Mouse (Mus musculus): ENCODE data around the gene Olfr1020. TPM values are rescaled to one million over a fixed set of nuclear protein-coding genes. Genes with fewer than 3 reads are reported as not detected.

Olfr1020 gene
- polyA plus RNA-seq (2012; ENCODE audit: insufficient read depth, insufficient read length, missing spikeins) = not detected in 2 replicates

DNA sequence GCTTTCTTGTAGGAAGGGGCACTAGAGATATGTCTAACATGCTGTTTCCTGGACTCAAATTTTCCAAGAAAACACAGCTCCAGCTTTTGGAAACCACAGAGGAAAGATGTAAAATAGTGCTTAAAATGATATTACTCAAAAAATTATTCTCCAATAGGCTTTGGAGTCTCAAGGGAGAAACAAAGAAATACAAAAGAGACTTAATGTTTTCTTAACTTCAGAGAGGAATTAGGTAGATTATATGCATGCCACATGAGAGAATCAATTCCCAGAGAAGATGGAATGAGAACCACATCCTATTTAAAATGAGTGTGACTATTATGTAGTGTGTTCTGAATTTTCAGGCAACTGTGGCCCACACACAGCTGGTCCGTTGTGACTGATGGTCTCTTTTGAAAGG, at the start of gene Olfr1020:
Olfr1020 (plus strand) TSS at position 301 of the 400 bp plus-strand sequence.
- Histone ChIP-seq H3K27ac (ENCODE audit: insufficient read depth, low read depth, low read length) (no peak within 1 kb of the TSS), H3K4me1 (ENCODE audit: control insufficient read depth, insufficient read depth, low read length) (no peaks in the 10 kb centered on the region), H3K4me3 (ENCODE audit: insufficient read depth, low read length) (no peak within 1 kb of the TSS)
- TF ChIP-seq POLR2A (IDR thresholded peaks at IDR 0.05; ENCODE audit: borderline replicate concordance, low read depth, low read length) = no peak
- TF ChIP-seq CTCF (IDR thresholded peaks at IDR 0.05; ENCODE audit: low read depth, low read length) = no peak

GRCm38 (mm10) chr2:85802444-85802843, 44.4 kb upstream of the Olfr1020 start, which contains the start of gene Olfr1016:
Gene Olfr1016, minus strand, starts transcription at chr2:85802544.
- Histone ChIP-seq H3K4me1 (ENCODE audit: control insufficient read depth, insufficient read depth, low read length) (no peaks in the 10 kb centered on the region), H3K4me3 (ENCODE audit: insufficient read depth, low read length) (no peak within 1 kb of the TSS), H3K27ac (ENCODE audit: insufficient read depth, low read depth, low read length) (no peak within 1 kb of the TSS)
- no peak for TF ChIP-seq POLR2A (IDR thresholded peaks at IDR 0.05; ENCODE audit: borderline replicate concordance, low read depth, low read length)
- no peak for TF ChIP-seq CTCF (IDR thresholded peaks at IDR 0.05; ENCODE audit: low read depth, low read length)

- H3K27ac ChIP-seq (ENCODE audit: insufficient read depth, low read depth, low read length) = no peak overlapping the region
- no peak overlapping the region for H3K4me3 ChIP-seq (ENCODE audit: insufficient read depth, low read length)
- H3K4me1 ChIP-seq (ENCODE audit: control insufficient read depth, insufficient read depth, low read length) = no peaks in the 10 kb centered on the region
- no peak for TF ChIP-seq POLR2A (IDR thresholded peaks at IDR 0.05; ENCODE audit: borderline replicate concordance, low read depth, low read length)
- no peak for TF ChIP-seq CTCF (IDR thresholded peaks at IDR 0.05; ENCODE audit: low read depth, low read length)
Measured at GRCm38 (mm10) chr2:85804501-85804900, 42.3 kb upstream of the Olfr1020 start.

DNA sequence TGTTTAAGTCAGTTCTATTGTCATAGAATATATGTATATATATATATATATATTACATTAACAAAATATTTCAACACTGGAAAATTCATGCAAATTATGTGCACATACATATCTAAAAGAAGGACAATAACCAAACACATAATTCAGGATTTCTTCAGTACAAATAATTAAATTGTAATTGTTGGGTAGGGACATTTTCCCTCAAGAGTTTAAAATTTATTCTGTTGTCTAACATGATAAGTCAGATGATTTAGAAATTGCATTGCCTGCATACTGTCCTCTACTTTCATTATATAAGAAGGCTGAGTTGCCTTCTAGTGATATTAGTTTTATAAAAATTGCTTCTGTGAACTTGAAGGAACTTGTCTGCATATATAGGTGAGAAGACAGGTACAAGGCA, 28.7 kb upstream of the Olfr1020 start, which contains the start of gene Olfr1018:
Olfr1018 (plus strand) TSS at position 301 of the 400 bp plus-strand sequence.
- Histone ChIP-seq H3K4me1 (ENCODE audit: control insufficient read depth, insufficient read depth, low read length) (no peaks in the 10 kb centered on the region), H3K4me3 (ENCODE audit: insufficient read depth, low read length) (no peak within 1 kb of the TSS), H3K27ac (ENCODE audit: insufficient read depth, low read depth, low read length) (no peak within 1 kb of the TSS)
- TF ChIP-seq POLR2A (IDR thresholded peaks at IDR 0.05; ENCODE audit: borderline replicate concordance, low read depth, low read length) (no peak), CTCF (IDR thresholded peaks at IDR 0.05; ENCODE audit: low read depth, low read length) (no peak)

GRCm38 (mm10) chr2:85845383-85845782, 1.4 kb upstream of the Olfr1020 start, which contains the start of gene Olfr1019:
Gene Olfr1019, minus strand, starts transcription at chr2:85845483.
- H3K27ac ChIP-seq (ENCODE audit: insufficient read depth, low read depth, low read length) = no peak within 1 kb of the TSS
- H3K4me1 ChIP-seq (ENCODE audit: control insufficient read depth, insufficient read depth, low read length) = no peaks in the 10 kb centered on the region
- TF ChIP-seq POLR2A (IDR thresholded peaks at IDR 0.05; ENCODE audit: borderline replicate concordance, low read depth, low read length) (no peak), CTCF (IDR thresholded peaks at IDR 0.05; ENCODE audit: low read depth, low read length) (no peak)
- no peak within 1 kb of the TSS for H3K4me3 ChIP-seq (ENCODE audit: insufficient read depth, low read length)

- Histone ChIP-seq H3K27ac (ENCODE audit: insufficient read depth, low read depth, low read length) (no peak within 1 kb of the TSS), H3K4me3 (ENCODE audit: insufficient read depth, low read length) (no peak within 1 kb of the TSS), H3K4me1 (ENCODE audit: control insufficient read depth, insufficient read depth, low read length) (no peaks in the 10 kb centered on the region)
- TF ChIP-seq CTCF (IDR thresholded peaks at IDR 0.05; ENCODE audit: low read depth, low read length) = no peak
- TF ChIP-seq POLR2A (IDR thresholded peaks at IDR 0.05; ENCODE audit: borderline replicate concordance, low read depth, low read length) = no peak
Measured at GRCm38 (mm10) chr2:85868294-85868693, 21.5 kb downstream of the Olfr1020 start, which contains the start of gene Olfr1022. Gene Olfr1022, plus strand, starts transcription at chr2:85868594.

GRCm38 (mm10) chr2:85885340-85885739, 38.5 kb downstream of the Olfr1020 start, which contains the start of gene Olfr1023:
Gene Olfr1023, plus strand, starts transcription at chr2:85885640.
- no peak within 1 kb of the TSS for H3K27ac ChIP-seq (ENCODE audit: insufficient read depth, low read depth, low read length)
- H3K4me3 ChIP-seq (ENCODE audit: insufficient read depth, low read length) = no peak within 1 kb of the TSS
- TF ChIP-seq POLR2A (IDR thresholded peaks at IDR 0.05; ENCODE audit: borderline replicate concordance, low read depth, low read length) = no peak
- TF ChIP-seq CTCF (IDR thresholded peaks at IDR 0.05; ENCODE audit: low read depth, low read length) = no peak

More at GRCm38 (mm10) chr2:85885340-85885739, 38.5 kb downstream of the Olfr1020 start, which contains the start of gene Olfr1023:
- H3K4me1 ChIP-seq (ENCODE audit: control insufficient read depth, insufficient read depth, low read length) = no peaks in the 10 kb centered on the region

Other genes with a start within 250 kb of the Olfr1020 start
- gene Olfr1000, start 235.1 kb upstream of the Olfr1020 start, polyA plus RNA-seq (2012; ENCODE audit: insufficient read depth, insufficient read length, missing spikeins) = not detected in 2 replicates
- not detected in 2 replicates for gene Olfr1002, start 196.3 kb upstream of the Olfr1020 start, polyA plus RNA-seq (2012; ENCODE audit: insufficient read depth, insufficient read length, missing spikeins)
- not detected in 2 replicates for gene Olfr154, start 182.6 kb upstream of the Olfr1020 start, polyA plus RNA-seq (2012; ENCODE audit: insufficient read depth, insufficient read length, missing spikeins)
- gene Olfr1006, start 168.3 kb upstream of the Olfr1020 start, polyA plus RNA-seq (2012; ENCODE audit: insufficient read depth, insufficient read length, missing spikeins) = not detected in 2 replicates
- not detected in 2 replicates for gene Olfr1008, start 157.6 kb upstream of the Olfr1020 start, polyA plus RNA-seq (2012; ENCODE audit: insufficient read depth, insufficient read length, missing spikeins)
- gene Olfr1009, start 131.6 kb upstream of the Olfr1020 start, polyA plus RNA-seq (2012; ENCODE audit: insufficient read depth, insufficient read length, missing spikeins) = not detected in 2 replicates
- not detected in 2 replicates for gene Olfr1012, start 84.3 kb upstream of the Olfr1020 start, polyA plus RNA-seq (2012; ENCODE audit: insufficient read depth, insufficient read length, missing spikeins)
- gene Olfr1013, start 79.9 kb upstream of the Olfr1020 start, polyA plus RNA-seq (2012; ENCODE audit: insufficient read depth, insufficient read length, missing spikeins) = not detected in 2 replicates
- gene Olfr1014, start 74.3 kb upstream of the Olfr1020 start, polyA plus RNA-seq (2012; ENCODE audit: insufficient read depth, insufficient read length, missing spikeins) = not detected in 2 replicates
- gene Olfr1015, start 65.0 kb upstream of the Olfr1020 start, polyA plus RNA-seq (2012; ENCODE audit: insufficient read depth, insufficient read length, missing spikeins) = not detected in 2 replicates
- not detected in 2 replicates for gene Olfr1016, start 44.5 kb upstream of the Olfr1020 start, polyA plus RNA-seq (2012; ENCODE audit: insufficient read depth, insufficient read length, missing spikeins)
- not detected in 2 replicates for gene Olfr1018, start 28.6 kb upstream of the Olfr1020 start, polyA plus RNA-seq (2012; ENCODE audit: insufficient read depth, insufficient read length, missing spikeins)
- gene Olfr1019, start 1.5 kb upstream of the Olfr1020 start, polyA plus RNA-seq (2012; ENCODE audit: insufficient read depth, insufficient read length, missing spikeins) = not detected in 2 replicates
- gene Olfr1022, start 21.6 kb downstream of the Olfr1020 start, polyA plus RNA-seq (2012; ENCODE audit: insufficient read depth, insufficient read length, missing spikeins) = not detected in 2 replicates
- not detected in 2 replicates for gene Olfr1023, start 38.6 kb downstream of the Olfr1020 start, polyA plus RNA-seq (2012; ENCODE audit: insufficient read depth, insufficient read length, missing spikeins)
- not detected in 2 replicates for gene Olfr1024, start 58.0 kb downstream of the Olfr1020 start, polyA plus RNA-seq (2012; ENCODE audit: insufficient read depth, insufficient read length, missing spikeins)
- gene Olfr1025-ps1, start 68.2 kb downstream of the Olfr1020 start, polyA plus RNA-seq (2012; ENCODE audit: insufficient read depth, insufficient read length, missing spikeins) = not detected in 2 replicates
- gene Olfr1026, start 74.5 kb downstream of the Olfr1020 start, polyA plus RNA-seq (2012; ENCODE audit: insufficient read depth, insufficient read length, missing spikeins) = not detected in 2 replicates
- gene Olfr1028, start 103.4 kb downstream of the Olfr1020 start, polyA plus RNA-seq (2012; ENCODE audit: insufficient read depth, insufficient read length, missing spikeins) = not detected in 2 replicates
- not detected in 2 replicates for gene Olfr1029, start 126.9 kb downstream of the Olfr1020 start, polyA plus RNA-seq (2012; ENCODE audit: insufficient read depth, insufficient read length, missing spikeins)
- 0.24 TPM in 1 of 2 replicates, not detected in the other for gene Olfr1030, start 132.2 kb downstream of the Olfr1020 start, polyA plus RNA-seq (2012; ENCODE audit: insufficient read depth, insufficient read length, missing spikeins)
- not detected in 2 replicates for gene Olfr1031, start 143.3 kb downstream of the Olfr1020 start, polyA plus RNA-seq (2012; ENCODE audit: insufficient read depth, insufficient read length, missing spikeins)
- not detected in 2 replicates for gene Olfr1032, start 158.5 kb downstream of the Olfr1020 start, polyA plus RNA-seq (2012; ENCODE audit: insufficient read depth, insufficient read length, missing spikeins)
- gene Olfr1033, start 173.6 kb downstream of the Olfr1020 start, polyA plus RNA-seq (2012; ENCODE audit: insufficient read depth, insufficient read length, missing spikeins) = not detected in 2 replicates
- gene Olfr1034, start 198.8 kb downstream of the Olfr1020 start, polyA plus RNA-seq (2012; ENCODE audit: insufficient read depth, insufficient read length, missing spikeins) = not detected in 2 replicates
- not detected in 2 replicates for gene Olfr1036, start 227.0 kb downstream of the Olfr1020 start, polyA plus RNA-seq (2012; ENCODE audit: insufficient read depth, insufficient read length, missing spikeins)
- gene Olfr1037, start 240.4 kb downstream of the Olfr1020 start, polyA plus RNA-seq (2012; ENCODE audit: insufficient read depth, insufficient read length, missing spikeins) = not detected in 2 replicates

Measured in bone marrow macrophage, adult 2 months (primary cell).